Mouse (Mus musculus) brain, embryonic 14.5 days (tissue): Measurements from ENCODE around the gene Nln.

ENCODE experiments used
- CTCF ChIP-seq: fragments of 200-500 bp; IDR thresholded peaks from 2 replicates; pipeline ENCODE4 v1.5.1; 2012; ENCODE audit warnings: inconsistent platforms, mild to moderate bottlenecking, moderate library complexity, borderline replicate concordance; ENCODE audit not compliant: insufficient read depth, insufficient read length; ENCODE audit errors: extremely low read depth
- POLR2A ChIP-seq: fragments of 200-500 bp; IDR thresholded peaks from 2 replicates; pipeline ENCODE4 v1.6.1; 2012; ENCODE audit warnings: mild to moderate bottlenecking, inconsistent platforms, borderline replicate concordance; ENCODE audit not compliant: poor library complexity, insufficient read depth, insufficient read length, severe bottlenecking; ENCODE audit errors: extremely low read depth

DNA sequence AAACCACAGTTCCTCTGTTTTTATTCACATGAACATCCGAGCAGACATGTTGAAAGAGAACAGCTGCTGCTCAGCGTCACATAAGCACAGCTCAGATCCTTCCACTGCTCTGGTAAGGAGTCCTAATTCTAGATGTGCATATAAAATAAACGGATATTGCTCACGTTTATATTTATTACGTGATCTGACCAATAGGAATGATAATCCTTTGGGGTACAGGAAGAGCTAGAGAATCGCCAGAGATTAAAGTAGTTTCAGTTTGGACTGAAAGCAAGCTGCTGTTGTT lies 83.8 kb downstream of the Nln start:
- no peak for TF ChIP-seq CTCF
- TF ChIP-seq POLR2A = no peak
